Mouse (Mus musculus) kidney, adult 18-20 months (tissue): ENCODE measurements around the gene Tapt1.

Source experiments
- DNase-seq: peaks from one replicate; pipeline ENCODE4 v3.0.0; 2021

The Tapt1 gene

DNA sequence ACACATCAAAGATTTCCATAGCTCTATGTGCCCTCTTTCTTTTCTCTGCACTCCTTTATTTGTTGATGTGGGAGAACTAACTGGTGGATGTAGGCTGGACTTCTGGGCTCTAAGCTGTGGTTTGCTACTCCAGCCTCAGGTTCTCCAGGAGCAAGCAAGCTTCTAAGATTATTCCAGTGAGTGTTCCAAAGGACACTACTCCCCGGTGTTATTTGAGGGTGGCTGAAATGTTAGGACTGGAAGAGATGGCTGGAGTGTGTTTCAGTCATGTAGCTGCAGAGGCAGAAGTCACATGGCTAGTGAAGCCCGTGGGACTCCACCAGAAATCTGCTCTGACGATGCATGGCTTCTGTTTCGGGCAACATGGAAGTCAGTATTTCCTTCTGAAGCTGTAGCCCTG, 2.3 kb upstream of the Tapt1 start:
- no peak for DNase-seq

- no peak for DNase-seq
Observed at GRCm38 (mm10) chr5:44228323-44228722, 1.9 kb upstream of the Tapt1 start.

DNA sequence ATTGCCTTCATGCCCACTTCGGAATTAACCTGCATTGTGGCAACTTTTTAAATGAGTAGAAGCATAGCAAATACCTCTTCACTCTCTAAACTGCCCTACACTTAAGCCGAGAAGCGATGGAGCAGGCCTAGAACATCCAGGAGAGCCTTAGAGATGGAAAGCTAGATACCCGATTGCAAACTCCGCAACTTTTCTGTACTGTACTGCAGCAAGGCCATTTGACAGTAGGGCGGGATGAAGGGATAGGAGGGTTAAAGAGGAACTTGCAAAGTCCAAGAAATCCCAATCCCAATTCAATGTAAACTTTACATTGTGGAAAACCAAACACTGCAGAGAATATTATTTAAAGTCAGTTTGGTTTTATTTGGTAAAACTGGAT, 1.0 kb upstream of the Tapt1 start:
- no peak for DNase-seq

DNA sequence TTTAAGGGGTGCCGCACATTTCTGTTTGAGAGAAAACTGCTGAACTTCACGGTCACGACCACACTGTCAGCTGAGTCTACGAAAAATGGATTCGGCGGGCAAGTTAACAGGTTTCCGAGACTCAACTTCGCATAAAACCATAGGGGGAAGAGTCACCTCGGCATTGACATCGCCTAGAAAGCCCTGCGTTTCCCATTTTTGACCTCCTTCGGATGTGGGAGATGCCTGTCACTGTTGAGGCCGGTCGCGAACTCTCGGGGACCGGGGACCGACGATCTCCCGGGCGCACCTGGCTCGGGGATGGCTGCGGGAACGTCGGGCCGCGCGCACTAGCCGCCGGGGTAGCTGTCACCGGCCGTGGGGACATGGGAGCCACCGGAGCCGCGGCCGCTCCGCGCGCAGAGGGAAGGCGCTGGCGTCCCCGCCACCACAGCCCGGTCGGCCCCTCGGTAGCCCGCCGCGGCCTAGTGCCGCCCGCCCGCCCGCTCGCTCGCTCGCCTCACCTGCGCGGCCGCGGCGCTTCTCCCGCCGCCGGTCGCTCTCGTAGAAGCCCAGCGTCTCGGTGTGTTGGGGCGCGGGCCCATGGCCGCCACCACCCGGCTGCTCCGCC, 410 bp downstream of the Tapt1 start:
- no peak for DNase-seq

GRCm38 (mm10) chr5:44224916-44225600, 1.4 kb downstream of the Tapt1 start:
- no peak for DNase-seq

DNA sequence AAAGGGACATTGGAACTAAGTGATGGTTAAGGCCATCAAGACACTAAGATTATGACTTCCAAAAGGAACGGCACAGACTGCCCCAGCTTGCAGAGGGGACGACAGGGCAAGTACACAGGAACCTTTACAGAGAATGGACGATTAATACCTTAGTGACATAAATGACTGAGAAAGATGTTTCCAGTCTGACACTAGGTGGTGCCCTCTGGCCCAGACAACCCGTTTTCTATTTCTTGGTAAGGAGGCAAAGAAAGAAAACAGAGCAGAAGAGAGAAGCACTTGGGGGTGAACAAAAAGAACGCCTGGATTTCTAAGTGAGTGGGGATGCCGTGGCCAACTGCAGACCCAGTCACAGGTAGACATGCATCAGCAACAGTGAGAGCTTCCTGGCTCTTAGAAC, 2.2 kb downstream of the Tapt1 start:
- DNase-seq: peak; percentile 42

DNA sequence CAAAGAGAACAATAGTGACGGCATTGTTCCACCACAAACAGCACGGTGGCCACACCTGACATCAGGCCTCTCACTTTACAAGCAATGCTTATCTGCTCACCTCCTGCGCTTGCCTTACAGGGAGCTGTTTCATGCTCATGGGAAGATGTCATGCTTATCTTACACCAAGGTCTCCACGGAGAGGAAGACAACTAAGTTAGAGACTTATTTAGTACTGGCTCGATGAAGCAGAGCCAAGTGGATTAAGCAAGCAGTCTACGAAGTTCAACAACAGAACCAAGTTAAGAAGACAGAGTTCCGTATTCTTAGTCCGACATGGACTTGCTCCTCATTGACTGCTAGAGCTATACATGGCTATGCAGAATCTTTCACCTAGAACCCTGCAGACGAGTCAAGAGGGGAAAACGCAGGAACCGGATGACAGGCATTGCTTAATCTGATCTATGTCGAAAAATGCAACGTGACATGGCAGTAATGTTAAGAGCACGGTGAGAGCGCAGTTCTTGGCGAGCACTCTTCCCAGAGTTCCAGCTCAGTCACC, 3.0 kb downstream of the Tapt1 start:
- DNase-seq: no peak

DNA sequence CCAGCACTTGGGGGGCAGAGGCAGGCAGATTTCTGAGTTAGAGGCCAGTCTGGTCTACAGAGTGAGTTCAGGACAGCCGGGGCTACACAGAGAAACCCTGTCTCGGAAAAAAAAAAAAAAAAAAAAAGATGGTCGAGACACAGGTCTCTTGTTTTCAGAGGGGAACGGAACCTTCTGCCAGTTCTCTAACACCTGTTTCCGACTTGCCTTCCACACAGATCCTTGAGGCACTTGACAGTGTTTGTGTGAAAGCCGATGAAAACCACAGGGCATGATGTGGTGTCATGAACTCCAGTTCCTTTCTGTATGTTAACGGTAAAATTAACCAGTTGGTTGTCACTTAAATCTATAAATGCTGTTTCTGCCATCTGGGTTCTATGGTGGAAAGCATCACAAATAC, 6.0 kb downstream of the Tapt1 start:
- DNase-seq: no peak

GRCm38 (mm10) chr5:44219871-44220270, 6.6 kb downstream of the Tapt1 start:
- DNase-seq: no peak

DNA sequence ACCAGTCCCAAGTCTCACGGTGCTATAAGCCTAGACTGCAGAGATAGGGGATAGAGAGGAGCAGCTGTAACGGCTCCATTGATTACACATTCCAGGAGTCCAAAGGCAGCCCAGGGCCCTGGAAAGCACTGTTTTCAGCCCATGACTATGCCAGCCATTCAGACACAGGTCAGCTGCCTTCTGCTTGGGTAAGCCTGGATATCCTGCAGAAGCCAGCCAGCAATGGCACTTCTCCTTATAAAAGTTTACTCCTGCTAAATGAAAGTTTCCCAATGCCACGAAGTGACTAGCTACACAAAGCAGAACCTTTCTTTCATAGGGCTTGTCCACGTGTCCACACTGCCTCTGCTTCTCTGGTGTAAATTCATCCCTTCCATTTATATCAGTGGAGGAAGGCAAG, 7.9 kb downstream of the Tapt1 start:
- no peak for DNase-seq

GRCm38 (mm10) chr5:44217685-44218041, 8.8 kb downstream of the Tapt1 start:
- DNase-seq: no peak

DNA sequence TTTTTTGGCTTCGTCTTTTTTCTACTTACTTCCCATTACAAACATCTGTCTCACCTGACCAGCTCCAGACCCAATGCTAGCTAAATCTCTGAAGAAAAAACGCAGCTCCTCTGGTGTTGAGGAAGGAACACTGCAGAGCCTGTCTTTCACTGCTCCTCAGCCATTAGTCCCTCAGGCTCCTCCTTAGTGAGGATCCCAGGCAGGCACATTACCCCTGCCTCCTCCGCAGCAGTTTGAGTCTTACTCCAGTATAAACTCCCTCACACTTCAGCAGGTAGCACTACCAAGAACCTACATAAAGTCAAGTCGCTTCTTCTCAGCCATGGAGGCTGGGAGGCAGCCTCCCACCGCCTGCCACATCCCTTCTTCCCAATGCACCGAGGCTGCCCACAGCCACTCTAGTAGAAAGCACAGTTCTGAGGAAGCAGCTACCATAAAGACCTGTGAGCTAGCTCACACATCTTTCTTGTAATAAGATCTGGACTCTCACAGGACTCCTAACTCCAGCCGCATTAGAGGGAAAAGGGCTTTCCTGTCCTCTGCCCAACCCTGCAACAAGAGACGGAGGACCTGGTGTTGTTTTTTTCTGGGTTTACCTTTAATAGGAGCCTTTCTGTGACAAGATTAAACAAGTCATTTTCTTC, 9.3 kb downstream of the Tapt1 start:
- no peak for DNase-seq

GRCm38 (mm10) chr5:44215118-44215517, 11.3 kb downstream of the Tapt1 start:
- DNase-seq: no peak

GRCm38 (mm10) chr5:44214025-44214424, 12.4 kb downstream of the Tapt1 start:
- no peak for DNase-seq

DNA sequence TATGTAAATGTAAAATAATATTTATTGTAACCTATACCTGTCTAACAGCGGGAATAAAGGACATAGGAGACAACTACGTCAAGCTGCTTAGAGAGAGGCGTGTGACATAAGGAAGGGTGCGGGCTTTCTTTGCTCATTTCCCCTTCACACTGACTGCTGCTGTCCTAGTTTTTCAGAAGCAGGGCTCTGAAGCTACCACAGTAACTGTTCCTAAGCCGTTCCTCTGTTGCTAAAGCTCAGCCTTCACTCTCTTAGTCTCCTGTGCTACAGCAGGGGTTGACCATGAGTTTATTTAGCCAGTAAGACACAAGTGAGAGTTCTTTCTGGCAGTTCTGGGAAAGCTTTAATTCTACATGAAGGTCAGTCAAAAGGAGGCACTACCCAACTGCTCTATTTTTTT, 13.0 kb downstream of the Tapt1 start:
- DNase-seq: no peak

DNA sequence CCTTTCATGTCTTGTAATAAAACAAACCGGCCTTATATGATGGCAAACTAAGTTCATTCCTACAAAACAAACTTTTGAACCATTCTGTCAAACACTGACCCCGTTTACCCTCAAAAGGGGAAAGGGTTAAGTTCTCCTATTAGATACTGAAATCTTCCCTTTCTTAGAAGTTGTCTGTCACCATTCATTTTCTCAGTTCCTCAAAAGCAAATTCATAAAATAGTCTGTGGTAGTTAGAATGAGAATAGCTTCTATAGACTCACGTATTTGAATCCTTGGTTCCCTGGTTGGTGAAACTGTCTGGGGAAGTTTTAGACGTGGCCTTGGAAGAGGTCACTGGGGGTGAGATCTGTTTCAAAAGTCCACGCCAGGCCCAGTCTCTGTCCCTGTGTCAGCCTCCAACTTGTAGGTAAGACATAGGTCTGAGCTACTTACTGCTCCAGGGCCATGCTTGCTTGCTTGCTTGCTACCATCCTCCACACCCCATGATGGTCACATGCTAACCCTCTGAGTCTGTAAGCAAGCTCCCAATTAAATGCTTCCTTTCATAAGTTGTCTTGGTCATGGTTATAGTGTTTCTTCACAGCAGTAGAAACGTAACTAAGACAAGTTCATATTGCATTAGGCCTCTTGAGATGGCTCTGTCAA, 14.5 kb downstream of the Tapt1 start:
- no peak for DNase-seq

DNA sequence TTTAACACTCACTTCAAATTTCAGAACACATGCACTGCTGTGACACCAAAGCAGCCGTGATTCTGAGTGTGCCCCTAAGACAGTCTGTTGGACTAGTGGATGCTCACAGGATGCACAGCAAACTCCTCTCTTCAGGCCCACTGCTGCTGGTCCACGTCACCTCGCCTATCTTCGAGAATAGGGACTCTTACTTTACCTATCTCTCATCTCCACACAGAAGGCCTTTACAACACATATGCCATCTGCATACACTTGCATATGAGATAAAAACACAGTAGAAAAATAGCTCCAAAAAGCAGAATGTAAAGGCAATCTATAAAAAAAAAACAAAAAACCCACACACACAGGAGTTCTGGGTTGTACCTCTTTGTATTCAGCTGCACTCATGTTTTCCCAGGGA, 19.1 kb downstream of the Tapt1 start:
- DNase-seq: no peak

- DNase-seq: no peak
Observed at GRCm38 (mm10) chr5:44206651-44207050, 19.8 kb downstream of the Tapt1 start.

DNA sequence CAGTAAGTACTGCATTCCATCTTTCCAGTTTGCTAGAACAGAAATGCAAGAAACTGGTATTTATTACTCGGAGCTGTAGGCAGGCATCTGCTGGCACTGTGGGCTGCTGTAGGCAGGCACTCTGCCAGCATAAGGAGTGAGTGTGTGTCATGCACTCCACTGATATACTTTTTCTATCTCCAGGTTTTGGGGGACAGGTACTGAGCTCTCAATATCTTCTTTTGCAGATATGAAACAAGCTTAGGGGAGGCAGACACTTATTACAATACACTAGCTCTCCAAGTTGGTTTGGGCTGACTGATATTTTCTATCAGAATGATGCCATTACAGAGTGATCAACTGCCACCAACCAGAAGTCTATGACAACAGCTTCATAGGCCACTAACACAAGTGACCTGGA, 23.0 kb downstream of the Tapt1 start:
- no peak for DNase-seq

DNA sequence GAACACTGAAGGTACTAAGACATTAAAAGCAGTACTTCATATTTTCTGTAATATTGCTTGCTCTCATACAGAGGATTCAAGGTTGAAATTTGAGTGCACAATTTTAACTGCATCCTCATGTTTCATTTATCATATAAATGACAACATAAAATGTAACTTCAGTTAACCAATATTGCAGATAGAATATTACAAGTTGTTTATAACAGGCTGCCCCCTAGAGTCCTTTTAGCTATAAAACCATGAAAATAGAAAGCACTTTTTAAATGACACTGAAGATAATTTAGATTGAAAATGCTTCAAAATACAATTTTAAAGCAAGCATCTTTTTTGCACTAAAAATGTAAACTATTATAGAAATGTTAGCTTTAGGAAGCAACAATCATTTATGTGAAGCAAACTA, 24.8 kb downstream of the Tapt1 start:
- no peak for DNase-seq

DNA sequence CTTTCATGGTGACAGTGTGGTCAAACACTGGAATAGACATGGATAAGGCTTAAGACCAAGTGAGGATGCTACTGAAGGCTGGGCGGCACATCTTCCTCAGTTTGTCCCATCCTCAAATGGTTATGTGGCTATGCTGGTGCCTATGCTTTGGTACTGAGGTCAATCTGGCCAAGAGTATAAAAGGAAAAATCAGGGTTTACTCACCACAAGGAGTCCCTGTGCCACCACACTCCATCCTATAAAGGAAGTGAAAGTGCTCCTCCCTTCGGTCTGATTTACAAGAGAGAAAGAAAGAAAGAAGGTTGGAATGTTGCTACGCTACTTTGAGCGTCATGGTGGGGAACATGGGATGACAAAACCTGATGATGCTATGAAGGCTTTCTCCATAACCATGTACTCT, 27.3 kb downstream of the Tapt1 start:
- DNase-seq: no peak

DNA sequence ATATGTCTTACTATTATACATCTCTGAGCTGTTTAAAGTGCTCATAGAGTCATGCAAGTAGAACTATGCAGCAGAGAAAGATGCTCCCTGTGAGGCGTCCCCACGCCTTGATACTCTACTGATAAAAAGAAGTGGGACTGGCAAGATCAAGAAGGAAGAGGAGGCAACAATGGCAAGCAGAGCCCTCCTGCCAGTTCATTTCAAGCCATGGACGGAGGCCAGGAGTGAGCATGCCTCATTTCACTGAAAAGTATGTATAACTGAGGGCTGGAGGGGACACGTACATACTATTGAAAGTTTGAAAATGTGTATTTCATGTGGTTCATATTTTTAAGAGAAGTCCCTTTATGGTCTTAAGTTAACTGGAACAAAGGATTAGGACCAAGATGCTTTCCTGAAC, 28.0 kb downstream of the Tapt1 start:
- DNase-seq: no peak

DNA sequence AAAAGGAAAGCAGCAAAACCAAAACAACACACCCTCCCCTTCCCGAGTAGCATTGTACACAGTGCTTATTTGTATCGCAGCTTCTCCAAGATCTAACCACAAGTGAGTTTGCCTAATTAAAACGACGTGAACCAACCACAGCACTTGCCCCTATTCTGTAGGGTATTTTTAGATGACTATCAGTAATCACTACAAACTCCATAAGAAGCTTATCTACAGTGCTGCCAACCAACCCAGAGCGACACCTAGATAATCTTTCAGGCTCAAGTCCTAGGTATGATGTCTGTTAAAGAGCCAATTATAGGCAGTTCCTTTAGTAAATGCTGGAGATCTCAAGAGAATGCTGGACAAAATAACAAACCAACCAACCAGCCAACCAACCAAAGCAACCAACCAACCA, 28.6 kb downstream of the Tapt1 start:
- DNase-seq: no peak

- DNase-seq: no peak
Observed at GRCm38 (mm10) chr5:44196167-44196566, 30.3 kb downstream of the Tapt1 start.
